Mouse (Mus musculus): ENCODE data around the gene Pick1.

The Pick1 gene

GRCm38 (mm10) chr15:79270317-79271123, 41.5 kb downstream of the Pick1 start:
- in situ Hi-C loops (cut with MboI, MseI) = no loop called here

GRCm38 (mm10) chr15:79271124-79271746, 42.3 kb downstream of the Pick1 start:
- in situ Hi-C loops (cut with MboI, MseI) = no loop called here

DNA sequence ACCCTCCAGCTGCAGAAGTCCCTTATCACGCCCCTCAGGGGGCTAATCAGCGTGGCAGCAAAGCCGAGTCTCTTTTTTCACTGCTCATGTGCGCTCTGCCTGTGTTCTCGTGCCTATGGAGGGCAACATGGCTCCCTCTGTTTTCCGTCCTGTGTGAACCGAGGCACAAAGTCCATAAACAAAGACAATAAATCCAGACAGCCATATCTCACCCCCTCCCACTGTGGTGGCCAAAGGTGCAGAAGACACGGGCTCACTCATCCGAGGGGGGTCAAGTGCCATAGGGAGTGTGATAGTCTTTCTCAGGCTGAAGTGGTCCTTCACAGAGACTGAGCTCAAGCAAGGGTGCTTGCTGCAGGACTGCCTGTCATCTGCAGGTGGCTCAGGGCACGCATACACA, 44.0 kb downstream of the Pick1 start:
- in situ Hi-C loops (cut with MboI, MseI) = no loop called here

DNA sequence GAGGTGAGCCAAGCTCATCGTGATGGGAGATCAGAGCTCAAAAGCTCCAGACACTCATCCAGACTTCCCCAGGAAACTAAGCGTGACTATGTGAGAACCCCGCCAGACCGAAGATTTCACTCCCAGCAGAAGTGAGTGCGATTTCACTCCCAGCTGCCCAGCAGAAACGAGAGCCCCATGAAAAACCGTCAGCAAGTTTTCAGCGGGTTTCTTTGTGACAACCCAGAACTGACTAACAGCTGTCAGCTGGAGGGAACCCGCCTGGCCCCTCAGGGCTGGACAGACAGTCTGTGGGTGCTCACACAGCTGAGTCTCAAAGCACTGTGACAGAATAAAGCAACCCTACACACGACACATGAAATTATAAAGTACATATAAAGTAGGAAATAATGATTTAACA, 48.8 kb downstream of the Pick1 start:
- in situ Hi-C loops (cut with MboI, MseI) = no loop called here

- in situ Hi-C loops (cut with MboI, MseI) = no loop called here
Measured at GRCm38 (mm10) chr15:79280209-79280608, 51.2 kb downstream of the Pick1 start.

GRCm38 (mm10) chr15:79280850-79281249, 51.9 kb downstream of the Pick1 start:
- in situ Hi-C loops (cut with MboI, MseI) = no loop called here

- in situ Hi-C loops (cut with MboI, MseI) = no loop called here
Measured at GRCm38 (mm10) chr15:79281389-79281788, 52.4 kb downstream of the Pick1 start.

DNA sequence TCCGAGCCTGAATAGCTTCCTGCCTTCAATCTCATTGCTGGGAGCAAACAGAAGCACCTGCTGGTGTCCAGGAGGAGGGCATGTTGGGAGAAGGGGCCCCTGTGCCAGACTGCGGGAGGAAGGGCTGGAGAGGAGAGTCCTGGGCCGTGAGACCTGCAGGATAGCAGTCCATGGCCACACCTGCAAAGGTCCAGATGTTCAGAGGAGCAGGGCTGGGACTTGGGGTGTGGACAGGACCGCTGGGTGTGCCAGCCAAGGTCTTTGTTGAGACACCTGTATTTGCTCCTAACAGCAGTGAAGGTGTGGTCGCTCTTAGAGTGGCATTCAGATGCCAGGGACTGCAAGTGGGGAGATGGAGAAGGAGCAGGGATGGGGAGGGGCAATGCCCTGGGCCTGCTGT, 53.5 kb downstream of the Pick1 start:
- in situ Hi-C loops (cut with MboI, MseI) = no loop called here

DNA sequence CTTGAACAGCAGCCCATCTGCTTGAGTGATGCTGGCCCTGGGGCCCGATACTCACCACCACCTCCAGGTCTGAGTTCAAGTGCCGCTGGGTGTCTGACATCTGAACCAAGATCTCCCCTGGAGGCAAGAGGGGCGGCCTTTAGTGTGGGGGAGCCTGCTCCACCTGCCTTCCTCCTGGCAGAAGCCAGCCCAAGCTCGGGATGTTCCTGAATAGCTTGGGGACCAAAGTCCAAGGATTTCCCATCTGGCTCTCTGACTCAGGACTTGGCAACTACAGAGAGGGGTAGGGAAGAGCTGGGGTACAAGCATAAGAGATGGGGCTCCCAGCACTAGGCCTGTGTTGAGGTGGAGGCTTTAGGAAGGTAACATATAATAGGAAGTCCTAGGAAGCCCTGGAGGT, 54.4 kb downstream of the Pick1 start:
- in situ Hi-C loops (cut with MboI, MseI) = no loop called here

- in situ Hi-C loops (cut with MboI, MseI) = no loop called here
Measured at GRCm38 (mm10) chr15:79285399-79285798, 56.4 kb downstream of the Pick1 start, which contains the start of gene Baiap2l2. TSS of gene Baiap2l2 (minus strand) at chr15:79285537.

GRCm38 (mm10) chr15:79286141-79286540, 57.2 kb downstream of the Pick1 start:
- in situ Hi-C loops (cut with MboI, MseI) = no loop called here

- in situ Hi-C loops (cut with MboI, MseI) = no loop called here
Measured at GRCm38 (mm10) chr15:79287091-79287490, 58.1 kb downstream of the Pick1 start.

DNA sequence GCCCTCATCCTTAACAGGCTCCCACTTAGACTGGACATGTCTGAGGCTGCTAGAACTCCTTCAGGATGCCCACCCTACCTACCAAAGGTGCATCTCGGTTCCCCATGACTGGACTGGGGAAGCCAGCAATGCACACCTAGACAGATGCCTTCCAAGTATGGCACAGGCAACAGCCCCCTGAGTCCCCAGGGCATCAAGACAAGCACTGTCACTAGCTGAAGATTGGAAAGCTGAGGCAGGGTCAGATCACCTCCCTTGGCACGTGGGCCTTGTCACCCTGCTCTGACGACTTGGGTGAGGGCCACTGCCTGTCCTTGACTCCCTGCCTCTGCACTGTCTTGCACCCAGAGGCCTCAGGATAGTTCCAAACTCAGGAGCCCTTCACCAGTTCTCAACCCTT, 59.4 kb downstream of the Pick1 start:
- in situ Hi-C loops (cut with MboI, MseI) = no loop called here

GRCm38 (mm10) chr15:79289441-79289840, 60.5 kb downstream of the Pick1 start:
- in situ Hi-C loops (cut with MboI, MseI) = no loop called here

DNA sequence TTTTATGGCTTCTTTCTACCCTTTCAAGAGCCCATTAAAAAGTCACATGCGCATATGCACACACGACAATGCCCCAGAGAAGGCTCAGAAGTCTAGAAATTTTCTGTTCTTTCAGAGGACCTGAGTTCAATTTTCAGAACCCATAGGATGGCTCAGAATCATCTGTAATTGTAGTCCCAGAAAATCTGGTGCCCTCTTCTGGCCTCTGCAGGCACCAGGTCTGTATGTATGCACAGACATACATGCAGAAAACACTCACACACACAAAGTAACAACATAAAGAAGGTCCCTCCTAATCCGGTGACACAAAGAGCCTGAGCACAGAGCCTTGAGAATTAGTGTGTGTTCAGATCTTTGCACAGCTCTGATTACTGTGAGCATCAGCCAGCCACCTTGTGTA, 61.4 kb downstream of the Pick1 start:
- in situ Hi-C loops (cut with MboI, MseI) = loop anchor here (5.0 kb wide), 1 partner anchor 87 kb away; no protein-coding TSS in a partner anchor

DNA sequence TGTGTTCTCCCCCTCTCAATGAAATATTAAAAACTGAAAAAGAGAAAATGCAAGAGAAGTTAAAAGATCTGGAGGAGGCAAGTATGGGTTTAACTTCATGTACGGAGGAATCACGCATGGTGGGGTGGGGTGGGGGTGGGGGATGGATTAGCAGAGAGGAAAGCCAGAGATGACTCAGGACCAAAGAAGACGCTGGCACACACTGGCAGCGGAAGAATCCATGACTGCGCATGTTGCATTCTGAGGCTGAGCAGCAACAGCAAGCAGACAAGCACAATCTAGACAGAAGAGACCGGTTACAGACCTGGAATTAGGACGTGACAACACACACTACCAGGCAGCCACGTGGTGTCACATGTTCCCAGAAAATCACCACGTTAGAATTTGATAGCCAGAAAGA, 63.8 kb downstream of the Pick1 start:
- in situ Hi-C loops (cut with MboI, MseI) = loop anchor here (5.0 kb wide), 1 partner anchor 85 kb away; no protein-coding TSS in a partner anchor

GRCm38 (mm10) chr15:79298553-79298952, 69.6 kb downstream of the Pick1 start:
- in situ Hi-C loops (cut with MboI, MseI) = no loop called here
